Comparison of ENCODE assay signal across 8 mouse cellular contexts in the genomic region with DNA sequence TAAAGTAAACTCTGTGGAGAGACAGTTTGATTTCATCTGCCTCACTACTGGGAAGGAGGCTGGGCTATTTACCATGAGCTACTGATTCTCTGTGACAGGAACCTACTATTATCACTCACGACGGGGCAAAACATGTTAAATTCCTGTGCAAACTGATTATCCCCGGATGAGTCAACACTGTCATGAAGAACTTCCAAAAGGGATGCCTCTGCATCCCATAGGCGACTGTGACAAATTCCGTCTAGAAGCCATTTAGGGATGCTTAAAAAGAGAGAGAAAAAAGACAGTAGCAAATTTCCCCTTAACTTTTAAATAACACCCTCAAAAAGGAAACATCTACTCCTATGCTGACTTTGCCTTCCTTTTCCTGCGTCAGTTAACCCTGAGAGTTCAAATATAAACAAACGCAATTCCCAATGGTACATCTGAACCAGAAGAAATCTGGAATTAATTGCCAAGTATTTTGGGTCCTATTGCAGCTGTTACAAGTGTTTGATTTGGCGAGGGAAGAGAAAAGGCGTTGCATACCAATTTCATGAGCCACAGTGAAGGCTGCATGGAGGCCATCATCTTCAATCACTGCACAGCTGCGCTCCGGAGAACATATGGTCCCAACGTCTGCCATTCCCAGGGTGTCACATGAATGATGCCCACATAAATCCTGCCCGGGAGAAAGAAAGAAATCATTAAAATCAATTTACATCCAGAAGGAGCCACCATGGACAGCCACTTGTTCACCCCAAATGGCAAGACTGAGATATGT. TPM values are rescaled to one million over a fixed set of nuclear protein-coding genes. Genes with fewer than 3 reads are reported as not detected.
DNase-seq lines count a peak whose midpoint lies in the region; ATAC-seq lines count a peak whose summit lies in the region.

No protein-coding gene starts in this region.

- H3K27me3 ChIP-seq in forebrain, embryonic 11.5 days (ENCODE audit: control insufficient read depth, insufficient read depth, low read length) = no peaks in the 10 kb centered on the region
- H3K27me3 ChIP-seq in forebrain, embryonic 10.5 days (ENCODE audit: poor library complexity, severe bottlenecking) = no peaks in the 10 kb centered on the region
- peaks cover 5% of the 10 kb centered on the region; the same call in 1 of the 2 replicates for H3K27me3 ChIP-seq in forebrain, embryonic 12.5 days
- no peaks in the 10 kb centered on the region for H3K27me3 ChIP-seq in midbrain, embryonic 12.5 days

- H3K36me3 ChIP-seq in forebrain, embryonic 11.5 days (ENCODE audit: control insufficient read depth, insufficient read depth, low read length) = no peaks in the 10 kb centered on the region
- no peaks in the 10 kb centered on the region for H3K36me3 ChIP-seq in forebrain, embryonic 10.5 days (replicated peaks)
- no peaks in the 10 kb centered on the region for H3K36me3 ChIP-seq in forebrain, embryonic 12.5 days (replicated peaks)
- H3K36me3 ChIP-seq in midbrain, embryonic 12.5 days = no peaks in the 10 kb centered on the region

- no peak for DNase-seq in forebrain, embryonic 11.5 days (ENCODE audit: low spot score)
- DNase-seq in forebrain, embryonic 10.5 days (ENCODE audit: extremely low spot score, low spot score) = no peak
- DNase-seq in layer of hippocampus, adult 8-10 months (ENCODE audit: low spot score in 2 of 2) = peak; percentile 74 to 80
- DNase-seq in cerebellum, adult 9-11 months = no peak
- DNase-seq in MN1 (ENCODE audit: low spot score) = no peak

- 75% methylated on average over 13 of the region's 13 CpGs for WGBS in forebrain, embryonic 11.5 days
- WGBS in forebrain, embryonic 10.5 days = 74% methylated on average over 13 of the region's 13 CpGs
- 66% methylated on average over 13 of the region's 13 CpGs for WGBS in forebrain, embryonic 12.5 days
- WGBS in midbrain, embryonic 12.5 days = 61% methylated on average over 13 of the region's 13 CpGs

- H3K4me2 ChIP-seq in forebrain, embryonic 11.5 days (ENCODE audit: low read depth, low read length, severe bottlenecking) = no peak overlapping the region
- no peak overlapping the region for H3K4me2 ChIP-seq in forebrain, embryonic 12.5 days
- no peak overlapping the region for H3K4me2 ChIP-seq in midbrain, embryonic 12.5 days (replicated peaks)

- H3K27ac ChIP-seq in forebrain, embryonic 11.5 days (ENCODE audit: low read depth, low read length) = no peak overlapping the region
- no peak overlapping the region for H3K27ac ChIP-seq in forebrain, embryonic 10.5 days
- H3K27ac ChIP-seq in forebrain, embryonic 12.5 days = no peak overlapping the region
- H3K27ac ChIP-seq in midbrain, embryonic 12.5 days (replicated peaks) = no peak overlapping the region

- H3K4me1 ChIP-seq in forebrain, embryonic 11.5 days (replicated peaks; ENCODE audit: control insufficient read depth, insufficient read depth, low read length) = no peaks in the 10 kb centered on the region
- H3K4me1 ChIP-seq in forebrain, embryonic 10.5 days = peaks cover 6% of the 10 kb centered on the region; the same call in 1 of the 2 replicates
- H3K4me1 ChIP-seq in forebrain, embryonic 12.5 days = 0 out of 2 replicates have a peak, but pooled peaks cover 2% of the 10 kb centered on the region
- H3K4me1 ChIP-seq in midbrain, embryonic 12.5 days = no peaks in the 10 kb centered on the region; the same call in 1 of the 2 replicates

- H3K4me3 ChIP-seq in forebrain, embryonic 11.5 days (ENCODE audit: low read depth, low read length) = no peak overlapping the region
- H3K4me3 ChIP-seq in forebrain, embryonic 10.5 days = no peak overlapping the region
- H3K4me3 ChIP-seq in forebrain, embryonic 12.5 days (replicated peaks) = no peak overlapping the region
- H3K4me3 ChIP-seq in midbrain, embryonic 12.5 days = no peak overlapping the region

- 0 out of 2 replicates have a peak, but pooled peaks have one; percentile 34 for ATAC-seq in forebrain, embryonic 11.5 days (replicated peaks; ENCODE audit: low FRiP score)
- peak; percentile 70 for ATAC-seq in forebrain, embryonic 12.5 days (ENCODE audit: low FRiP score)
- ATAC-seq in midbrain, embryonic 12.5 days (ENCODE audit: low FRiP score, low read depth) = peak; percentile 77; the same call in 1 of the 2 replicates
- ATAC-seq in megakaryocyte, adult 5-6 weeks (ENCODE audit: poor library complexity, severe bottlenecking) = no peak

- H3K9me3 ChIP-seq in forebrain, embryonic 11.5 days (ENCODE audit: control insufficient read depth, low read length) = no peaks in the 10 kb centered on the region
- no peaks in the 10 kb centered on the region for H3K9me3 ChIP-seq in forebrain, embryonic 10.5 days
- no peaks in the 10 kb centered on the region for H3K9me3 ChIP-seq in forebrain, embryonic 12.5 days
- no peaks in the 10 kb centered on the region for H3K9me3 ChIP-seq in midbrain, embryonic 12.5 days

- H3K9ac ChIP-seq in forebrain, embryonic 11.5 days (ENCODE audit: low read length) = no peak overlapping the region
- no peak overlapping the region for H3K9ac ChIP-seq in forebrain, embryonic 12.5 days
- H3K9ac ChIP-seq in midbrain, embryonic 12.5 days (replicated peaks) = no peak overlapping the region

RNA-seq across cellular contexts. Expression of gene Adamts5, which starts 14.2 kb away (rescaled TPM):
- 0.72 and 0.85 TPM in 2 replicates for polyA plus RNA-seq in forebrain, embryonic 11.5 days (2014; fragmentation: Nextera tagmentation; extraction: Ambion mirVana)
- polyA plus RNA-seq in forebrain, embryonic 10.5 days (2016; fragmentation: Nextera tagmentation; extraction: Ambion mirVana) = 0.32 and 0.37 TPM in 2 replicates
- polyA plus RNA-seq in forebrain, embryonic 12.5 days (2016; fragmentation: Nextera tagmentation; extraction: Ambion mirVana) = 1.4 TPM in 2 replicates
- total RNA-seq in layer of hippocampus, adult 8-10 months (2022) = under 1 TPM; 0.41 to 0.74 (median 0.58) TPM
- 1.2 and 1.7 TPM in 2 replicates for polyA plus RNA-seq in midbrain, embryonic 12.5 days (2016; fragmentation: Nextera tagmentation; extraction: Ambion mirVana)
- 0.02 and 0.14 TPM in 2 replicates for total RNA-seq in megakaryocyte, adult 5-6 weeks (2015)
- 0.04 and 0.12 TPM in 2 replicates for total RNA-seq in megakaryocyte, adult 5-6 weeks (2017)

Comparison
In these comparisons a context has a peak if more than half of its experiments do, and no peak if none do; other contexts are left out.
1. DNase-seq: peak in layer of hippocampus, adult 8-10 months (2 of 2); none in forebrain, embryonic 11.5 days (single experiment), forebrain, embryonic 10.5 days (single experiment), cerebellum, adult 9-11 months (single experiment) and MN1 (single experiment).